Mouse (Mus musculus) stomach, postnatal 0 days (tissue): ENCODE results near the gene Vmn1r48.
"Not testable (repeated sequence)": the region's sequence is repeated elsewhere in the genome, so short reads cannot be mapped to it uniquely, and the experiment has no call there.

Experiments
- CTCF ChIP-seq: IDR thresholded peaks from 2 replicates; pipeline ENCODE4 v1.5.1; 2016; ENCODE audit warnings: antibody characterized with exemption, low read depth, mild to moderate bottlenecking, moderate library complexity
- EP300 ChIP-seq: optimal IDR thresholded peaks from 2 replicates; pipeline ENCODE3; 2016; ENCODE audit warnings: antibody characterized with exemption

GRCm38 (mm10) chr6:90036741-90037140 is at the start of gene Vmn1r48:
- not testable (repeated sequence) for TF ChIP-seq CTCF, EP300
